Mouse (Mus musculus) c-Kit-positive CD71-positive TER-119-positive erythroid progenitor cells, embryonic 14.5 days (primary cell): ENCODE data around the gene Utp18.
A peak's percentile ranks its signal among the peaks of the same experiment; 100 is the strongest.
"Not testable (repeated sequence)": the region's sequence is repeated elsewhere in the genome, so short reads cannot be mapped to it uniquely, and the experiment has no call there.

ENCODE experiments used
- DNase-seq: peaks from one replicate; pipeline ENCODE4 v3.0.0-alpha.2; 2013; ENCODE audit warnings: low spot score

The Utp18 gene

GRCm38 (mm10) chr11:93885572-93886410 is at the start of gene Utp18, which contains the start of gene Mbtd1:
Gene Utp18 (minus strand): TSS chr11:93885766.
Gene Mbtd1 (plus strand): TSS chr11:93885852.
- DNase-seq, result peak; percentile 92

GRCm38 (mm10) chr11:93929106-93929505 is 43.5 kb upstream of the Utp18 start:
- no peak for DNase-seq

GRCm38 (mm10) chr11:93915019-93915418 is 29.5 kb upstream of the Utp18 start:
- DNase-seq, result not testable (repeated sequence)

GRCm38 (mm10) chr11:93911603-93912002 is 26.0 kb upstream of the Utp18 start:
- no peak for DNase-seq

GRCm38 (mm10) chr11:93908829-93909228 is 23.3 kb upstream of the Utp18 start:
- DNase-seq, result no peak

- no peak for DNase-seq
Measured at GRCm38 (mm10) chr11:93907839-93908238, 22.3 kb upstream of the Utp18 start.

- DNase-seq, result no peak
Measured at GRCm38 (mm10) chr11:93906834-93907233, 21.3 kb upstream of the Utp18 start.

GRCm38 (mm10) chr11:93897732-93898131 is 12.2 kb upstream of the Utp18 start:
- DNase-seq, result no peak

- DNase-seq, result no peak
Measured at GRCm38 (mm10) chr11:93887080-93887447, 1.5 kb upstream of the Utp18 start.

GRCm38 (mm10) chr11:93886411-93887079 is 979 bp upstream of the Utp18 start:
- DNase-seq, result peak; percentile 49

GRCm38 (mm10) chr11:93884901-93885571 is 530 bp downstream of the Utp18 start:
- DNase-seq, result peak; percentile 69

- DNase-seq, result no peak
Measured at GRCm38 (mm10) chr11:93884068-93884467, 1.5 kb downstream of the Utp18 start.

GRCm38 (mm10) chr11:93862638-93863037 is 22.9 kb downstream of the Utp18 start:
- no peak for DNase-seq

- no peak for DNase-seq
Measured at GRCm38 (mm10) chr11:93862045-93862623, 23.4 kb downstream of the Utp18 start.

- DNase-seq, result no peak
Measured at GRCm38 (mm10) chr11:93861193-93861592, 24.4 kb downstream of the Utp18 start.

- no peak for DNase-seq
Measured at GRCm38 (mm10) chr11:93860540-93861172, 24.9 kb downstream of the Utp18 start.

GRCm38 (mm10) chr11:93856284-93856955 is 29.1 kb downstream of the Utp18 start:
- peak; percentile 43 for DNase-seq

GRCm38 (mm10) chr11:93852546-93852945 is 33.0 kb downstream of the Utp18 start:
- no peak for DNase-seq

- no peak for DNase-seq
Measured at GRCm38 (mm10) chr11:93847342-93847741, 38.2 kb downstream of the Utp18 start.

GRCm38 (mm10) chr11:93835800-93836199 is 49.8 kb downstream of the Utp18 start:
- DNase-seq, result no peak

- DNase-seq, result no peak
Measured at GRCm38 (mm10) chr11:93829971-93830370, 55.6 kb downstream of the Utp18 start.
